Mouse (Mus musculus) stomach, postnatal 0 days (tissue): Measurements from ENCODE around the gene Cerk.

Experiments used
- CTCF ChIP-seq: IDR thresholded peaks from 2 replicates; pipeline ENCODE4 v1.5.1; 2016; ENCODE audit warnings: antibody characterized with exemption, low read depth, mild to moderate bottlenecking, moderate library complexity
- EP300 ChIP-seq: optimal IDR thresholded peaks from 2 replicates; pipeline ENCODE3; 2016; ENCODE audit warnings: antibody characterized with exemption

- TF ChIP-seq CTCF (no peak), EP300 (no peak)
These were observed 39.1 kb upstream of the Cerk start for GRCm38 (mm10) chr15:86224972-86225551.
